Mouse (Mus musculus): ENCODE data around the gene Washc1.
"Not testable (repeated sequence)": the region's sequence is repeated elsewhere in the genome, so short reads cannot be mapped to it uniquely, and the experiment has no call there.

Gene Washc1

DNA sequence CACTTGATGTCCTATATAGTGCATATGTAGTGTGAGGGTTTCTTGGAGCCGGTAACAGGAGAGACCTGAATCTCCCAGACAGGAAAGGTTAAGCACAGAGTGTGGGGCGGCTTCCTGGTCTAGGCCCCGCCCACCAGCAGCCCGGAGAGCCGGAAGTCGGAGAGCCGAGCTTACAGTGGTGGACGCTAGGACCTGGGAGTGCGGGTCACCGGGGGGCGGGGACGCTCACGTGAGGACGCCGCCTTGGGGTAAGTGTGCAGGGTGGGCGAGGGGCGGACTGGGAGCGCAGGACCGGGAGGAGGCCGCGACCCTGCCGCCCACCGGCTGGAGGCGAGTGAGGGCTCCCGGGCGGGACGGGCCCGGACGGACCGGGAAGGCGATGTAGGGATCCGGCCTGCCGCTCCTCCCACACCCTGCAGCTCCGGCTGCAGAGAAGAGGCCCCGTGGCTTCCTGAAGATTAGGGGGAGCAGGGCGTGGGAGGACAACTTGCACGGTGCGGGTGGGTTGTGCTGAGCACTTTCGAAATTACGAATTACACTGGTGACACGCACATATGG lies at the start of gene Washc1:
Gene Washc1 (plus strand): TSS at position 144 of the 558 bp plus-strand sequence.
- peak; percentile 90 for DNase-seq (ENCODE audit: low spot score)

DNA sequence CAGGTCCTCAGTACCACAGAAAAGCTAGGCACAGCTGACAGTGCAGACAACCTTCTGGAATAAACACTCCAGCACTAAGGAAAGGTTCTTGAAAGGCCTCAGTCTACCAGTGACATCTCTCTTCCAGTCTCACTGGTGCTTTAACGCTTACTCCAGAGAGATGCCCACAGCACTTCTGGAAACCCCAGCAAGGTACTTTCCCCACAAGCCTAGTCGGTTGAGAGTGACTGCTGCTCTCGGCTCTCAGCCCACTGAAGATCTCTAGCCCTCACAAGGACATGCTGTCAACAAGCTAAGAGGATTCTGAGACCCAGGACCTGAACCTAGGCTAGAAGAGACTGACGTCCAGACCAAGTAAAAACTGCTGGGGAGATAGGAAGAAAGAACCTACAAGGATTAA lies 46.2 kb upstream of the Washc1 start:
- DNase-seq (ENCODE audit: low spot score): no peak

DNA sequence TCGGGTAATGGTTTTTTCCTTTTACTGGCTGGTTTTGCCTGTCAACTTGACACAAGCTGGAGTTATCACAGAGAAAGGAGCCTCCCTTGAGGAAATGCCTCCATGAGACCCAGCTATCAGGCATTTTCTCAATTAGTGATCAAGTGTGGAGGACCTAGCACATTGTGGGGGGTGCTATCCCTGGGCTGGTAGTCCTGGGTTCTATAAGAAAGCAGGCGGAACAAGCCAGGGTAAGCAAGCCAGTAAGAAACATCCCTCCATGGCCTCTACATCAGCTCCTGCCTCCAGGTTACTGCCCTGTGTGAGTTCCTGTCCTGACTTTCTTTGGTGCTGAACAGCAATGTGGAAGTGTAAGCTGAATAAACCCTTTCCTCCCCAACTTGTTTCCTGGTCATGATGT lies 42.3 kb upstream of the Washc1 start:
- not testable (repeated sequence) for DNase-seq (ENCODE audit: low spot score)

DNA sequence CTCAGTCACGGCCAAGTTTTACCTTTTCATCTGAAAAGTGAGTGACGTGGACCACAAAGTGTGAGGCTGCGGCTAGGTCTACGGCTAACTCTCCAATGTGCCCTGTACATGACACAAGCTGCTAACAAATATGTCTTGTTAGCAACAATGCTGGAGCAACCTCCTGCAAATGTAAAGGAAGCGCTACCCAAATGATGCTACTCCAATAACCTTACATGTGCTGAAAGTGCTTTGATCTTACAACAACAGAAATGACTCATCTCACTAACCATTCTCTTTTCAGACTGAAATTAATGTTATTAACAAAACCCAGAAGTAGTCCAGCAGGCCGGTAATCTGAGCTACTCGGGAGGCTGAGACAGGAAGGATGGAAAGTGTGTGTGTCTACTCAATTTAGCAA lies 37.4 kb upstream of the Washc1 start:
- no peak for DNase-seq (ENCODE audit: low spot score)

DNA sequence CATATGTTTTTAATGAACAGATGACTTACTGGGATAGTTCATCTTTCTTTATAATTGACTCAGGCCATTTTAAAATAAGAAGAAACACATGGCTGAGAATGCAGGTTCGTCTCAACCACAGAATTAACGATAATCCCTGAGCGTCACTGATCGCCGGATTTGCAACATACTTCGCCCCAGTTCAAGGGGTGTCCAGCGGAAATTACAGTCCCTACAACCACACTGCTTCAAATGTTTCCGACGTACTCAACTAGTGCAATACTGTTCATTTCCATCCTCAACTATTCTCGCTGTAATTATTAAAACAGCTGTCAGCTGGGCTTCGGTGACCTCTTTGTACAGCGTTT lies 35.5 kb upstream of the Washc1 start:
- no peak for DNase-seq (ENCODE audit: low spot score)

DNA sequence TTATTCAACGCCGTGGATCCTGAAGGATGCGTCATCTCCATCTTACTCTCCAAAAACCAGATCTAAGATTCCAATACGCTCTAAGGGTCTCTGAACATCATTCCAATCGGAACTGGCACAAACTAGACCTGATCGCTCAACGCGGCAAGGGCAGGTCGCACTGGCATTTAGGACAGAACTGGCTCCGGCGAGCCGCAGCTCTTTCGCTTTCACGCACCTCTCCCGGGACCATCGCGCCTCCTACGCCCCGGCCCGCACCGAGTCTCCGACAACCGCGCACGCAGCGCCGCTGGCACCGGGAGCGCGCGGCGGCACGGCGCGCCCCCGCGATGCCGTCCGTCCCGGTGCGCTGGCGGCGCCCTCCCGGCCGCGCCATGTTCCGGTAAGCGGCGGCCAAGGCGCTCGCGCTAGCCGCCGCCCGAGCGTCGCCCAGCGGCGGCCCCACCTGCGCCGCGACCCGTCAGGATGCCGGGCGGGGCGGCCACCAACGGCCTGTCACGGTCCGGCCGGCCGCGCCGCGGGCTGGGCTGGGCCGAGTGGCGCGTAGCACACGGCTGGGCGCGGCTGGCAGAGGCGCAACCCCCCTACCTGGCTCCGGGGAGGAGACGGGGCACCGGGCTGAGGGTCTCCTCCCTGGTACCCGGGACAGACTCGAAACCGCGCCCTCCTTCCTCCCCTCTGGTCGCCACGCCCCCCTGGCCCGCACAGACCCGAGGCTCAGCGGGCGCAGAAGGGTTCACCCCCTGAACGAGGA lies 35.0 kb upstream of the Washc1 start:
- peak; percentile 51 for DNase-seq (ENCODE audit: low spot score)

DNA sequence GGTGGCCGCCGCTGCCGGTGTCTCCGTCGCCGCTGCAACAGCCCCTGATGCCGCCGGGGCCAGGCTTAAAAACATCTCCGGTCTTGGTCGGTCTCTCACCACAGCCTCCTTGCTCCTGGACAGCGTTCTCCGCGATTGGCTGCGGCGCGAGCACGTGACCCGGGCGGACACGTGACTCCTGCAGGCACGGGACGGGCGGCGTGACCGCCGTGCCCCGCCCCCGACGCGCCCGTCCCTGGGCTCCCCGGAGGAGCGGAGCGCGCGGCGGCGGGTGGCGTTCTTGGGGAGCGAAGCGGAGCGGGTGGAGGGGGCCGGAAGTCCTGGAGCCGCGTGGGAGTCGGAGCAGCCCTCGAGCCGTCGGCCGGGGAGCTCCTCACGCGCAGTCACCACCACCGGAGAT lies 34.4 kb upstream of the Washc1 start, which contains the start of gene Ankrd12:
Gene Ankrd12 (minus strand): TSS at position 156 of the 400 bp plus-strand sequence.
- DNase-seq (ENCODE audit: low spot score): peak; percentile 96

DNA sequence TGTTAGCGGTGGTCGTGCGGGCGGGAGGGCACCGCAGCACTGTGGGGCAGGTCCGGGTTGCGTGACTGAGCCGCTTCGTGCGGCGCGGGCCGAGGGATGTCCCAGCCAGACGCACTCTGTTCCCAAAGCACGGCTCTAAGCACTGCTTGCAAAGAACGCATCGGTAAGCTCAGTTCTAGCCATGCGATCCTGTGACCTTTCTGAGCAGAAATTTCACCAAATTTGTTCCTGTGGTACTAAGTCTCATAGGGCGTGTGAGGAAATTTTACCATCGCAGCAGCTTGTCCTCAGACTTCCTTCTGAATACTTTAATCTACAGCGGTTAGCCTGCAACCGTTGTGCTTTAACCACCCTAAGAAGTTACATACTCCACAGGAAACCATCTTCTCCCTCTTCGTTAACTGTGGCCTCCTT lies 33.9 kb upstream of the Washc1 start:
- no peak for DNase-seq (ENCODE audit: low spot score)

DNA sequence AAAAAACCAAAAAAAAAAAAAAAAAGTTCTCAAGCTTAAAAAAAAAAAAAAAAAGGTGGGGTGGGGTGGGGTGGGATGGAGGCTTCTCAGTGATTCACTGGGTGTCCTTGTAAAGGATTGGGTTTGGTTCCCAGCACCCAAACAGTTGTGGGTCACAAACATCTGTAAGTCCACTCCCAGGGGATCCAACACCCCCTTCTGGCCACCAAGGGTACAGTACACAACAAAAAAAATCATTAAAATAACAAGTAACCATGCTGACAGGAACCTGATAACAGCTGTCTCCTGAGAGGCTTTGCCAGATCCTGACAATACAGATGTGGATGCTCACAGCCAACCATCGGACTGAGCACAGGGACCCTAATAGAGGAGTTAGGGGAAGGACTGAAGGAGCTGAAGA lies 26.9 kb upstream of the Washc1 start:
- DNase-seq (ENCODE audit: low spot score): no peak

DNA sequence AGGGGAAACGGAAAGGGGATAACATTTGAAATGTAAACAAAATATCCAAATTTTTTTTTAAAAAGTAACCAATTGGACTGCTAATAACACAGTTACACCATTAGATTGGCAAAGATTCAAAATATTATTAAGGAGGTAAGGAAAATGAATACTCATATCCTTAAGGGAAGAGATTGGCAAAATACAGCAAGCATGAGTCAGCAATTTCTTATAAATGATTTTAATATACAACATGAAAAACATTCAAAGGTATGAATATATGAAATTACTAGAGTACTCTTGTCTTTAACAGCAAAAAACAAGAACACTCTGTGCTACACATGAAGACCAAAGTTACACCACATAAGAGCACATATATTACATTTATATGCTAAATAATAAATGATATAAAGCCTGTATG lies 26.3 kb upstream of the Washc1 start:
- DNase-seq (ENCODE audit: low spot score): no peak

DNA sequence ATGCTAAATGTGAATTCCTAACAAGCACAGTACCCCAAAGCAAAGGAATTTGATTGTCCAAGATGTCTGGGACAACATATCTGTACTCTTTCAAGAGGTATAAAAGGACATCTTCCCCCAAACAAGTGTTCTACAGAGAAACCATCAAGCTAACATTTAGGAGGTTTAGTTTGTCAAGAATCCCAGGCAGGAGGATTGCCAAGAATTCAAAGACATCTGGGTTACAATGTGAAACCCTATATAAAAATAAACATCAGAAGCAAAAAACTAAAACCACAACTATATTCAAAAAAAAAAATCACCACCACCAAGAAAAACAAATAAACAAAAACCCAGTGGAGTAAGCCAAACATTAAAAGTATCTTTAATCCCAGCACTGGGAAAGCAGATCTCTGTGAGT lies 21.1 kb upstream of the Washc1 start:
- DNase-seq (ENCODE audit: low spot score): no peak

DNA sequence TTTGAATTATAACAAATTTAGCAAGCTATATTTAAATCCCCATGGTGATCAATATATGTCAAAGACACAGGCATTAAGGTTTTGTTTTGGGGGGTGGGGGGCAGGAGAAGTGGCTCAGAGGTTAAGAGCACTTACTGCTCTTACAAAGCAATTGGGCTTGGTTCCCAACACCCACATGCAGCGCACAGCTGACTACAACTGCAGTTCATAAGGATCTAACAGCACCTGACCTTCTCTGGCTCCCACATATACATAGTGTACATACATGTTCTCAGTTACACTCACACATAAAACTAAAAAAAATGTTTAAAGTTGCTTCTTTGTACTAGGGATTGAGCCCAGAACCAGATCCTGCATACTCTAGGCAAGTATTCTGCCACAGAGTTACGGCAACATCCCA lies 20.0 kb upstream of the Washc1 start:
- no peak for DNase-seq (ENCODE audit: low spot score)

DNA sequence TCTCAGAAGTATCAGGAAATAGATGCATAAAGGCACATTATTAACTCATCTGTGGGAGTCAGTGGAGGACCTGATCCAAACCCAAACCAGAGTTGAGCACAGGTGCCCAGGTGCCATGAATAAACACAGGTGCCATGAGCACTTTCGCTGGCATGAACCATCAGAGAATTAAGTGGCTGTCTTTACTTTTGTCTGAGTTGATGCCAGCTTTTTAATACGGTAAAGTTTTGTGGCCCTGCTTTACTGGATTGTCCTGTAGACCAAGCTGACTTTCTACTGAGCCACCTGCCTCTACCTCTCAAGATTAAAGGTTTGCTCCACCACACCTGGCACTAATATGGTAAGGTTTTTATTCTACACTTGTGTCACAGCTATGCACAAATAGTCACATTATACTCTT lies 19.3 kb upstream of the Washc1 start:
- no peak for DNase-seq (ENCODE audit: low spot score)

DNA sequence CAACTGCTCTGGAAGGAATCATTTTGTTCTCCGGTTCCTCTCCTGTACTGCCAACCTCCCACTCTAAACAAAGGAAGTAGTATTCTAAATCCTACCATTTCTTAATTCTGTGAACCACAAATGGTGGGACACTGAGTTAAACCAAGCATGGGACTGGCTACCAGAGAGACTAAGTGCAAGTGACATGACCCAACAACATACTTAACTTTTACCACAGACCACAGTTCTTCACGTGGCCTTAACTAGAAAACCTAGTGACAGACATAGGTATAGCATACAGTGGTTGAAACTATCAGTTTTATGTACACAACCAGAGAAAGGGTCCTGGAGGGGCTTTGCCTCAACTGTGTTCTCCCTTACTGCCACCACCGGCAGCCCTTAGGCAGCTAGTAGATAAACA lies 18.7 kb upstream of the Washc1 start:
- no peak for DNase-seq (ENCODE audit: low spot score)

DNA sequence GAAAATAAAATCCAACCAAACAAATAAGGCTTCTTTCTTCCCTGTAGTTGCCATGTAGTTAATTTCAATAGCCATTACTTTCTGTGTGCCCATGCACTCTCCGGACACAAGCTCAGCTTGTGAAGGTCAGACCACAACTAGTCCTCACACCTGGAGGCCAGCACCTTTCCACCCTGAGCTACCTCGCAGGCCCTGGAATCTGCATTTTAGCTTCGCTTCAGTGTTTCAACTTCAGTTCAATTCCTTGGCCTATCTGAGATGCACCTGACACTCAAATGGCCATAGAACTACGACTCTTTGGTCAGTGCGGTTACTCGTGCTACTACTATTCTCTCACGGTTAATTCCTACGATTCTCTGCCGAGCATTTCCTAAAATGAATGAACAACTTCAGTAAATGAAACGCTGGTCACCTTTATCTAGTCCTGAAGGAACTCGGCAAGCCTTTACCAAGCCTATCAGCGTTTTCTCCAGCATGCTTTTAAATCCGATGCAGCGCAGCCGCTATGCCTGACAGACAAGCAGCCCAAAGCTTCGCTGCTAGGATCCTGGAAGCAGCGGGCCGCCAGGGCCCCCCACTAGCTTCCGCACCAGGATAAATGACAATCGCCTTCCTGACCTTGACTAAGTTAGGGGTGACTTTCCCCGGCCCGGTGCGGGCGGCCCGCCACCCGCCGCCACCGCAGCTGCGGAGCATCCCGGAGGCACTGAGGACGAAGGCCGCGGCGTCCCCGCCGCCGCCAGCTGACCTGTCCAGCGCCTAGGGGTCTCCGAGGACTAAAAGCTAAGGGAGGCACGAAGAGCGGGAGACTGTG lies 10.6 kb upstream of the Washc1 start:
- DNase-seq (ENCODE audit: low spot score): no peak

DNA sequence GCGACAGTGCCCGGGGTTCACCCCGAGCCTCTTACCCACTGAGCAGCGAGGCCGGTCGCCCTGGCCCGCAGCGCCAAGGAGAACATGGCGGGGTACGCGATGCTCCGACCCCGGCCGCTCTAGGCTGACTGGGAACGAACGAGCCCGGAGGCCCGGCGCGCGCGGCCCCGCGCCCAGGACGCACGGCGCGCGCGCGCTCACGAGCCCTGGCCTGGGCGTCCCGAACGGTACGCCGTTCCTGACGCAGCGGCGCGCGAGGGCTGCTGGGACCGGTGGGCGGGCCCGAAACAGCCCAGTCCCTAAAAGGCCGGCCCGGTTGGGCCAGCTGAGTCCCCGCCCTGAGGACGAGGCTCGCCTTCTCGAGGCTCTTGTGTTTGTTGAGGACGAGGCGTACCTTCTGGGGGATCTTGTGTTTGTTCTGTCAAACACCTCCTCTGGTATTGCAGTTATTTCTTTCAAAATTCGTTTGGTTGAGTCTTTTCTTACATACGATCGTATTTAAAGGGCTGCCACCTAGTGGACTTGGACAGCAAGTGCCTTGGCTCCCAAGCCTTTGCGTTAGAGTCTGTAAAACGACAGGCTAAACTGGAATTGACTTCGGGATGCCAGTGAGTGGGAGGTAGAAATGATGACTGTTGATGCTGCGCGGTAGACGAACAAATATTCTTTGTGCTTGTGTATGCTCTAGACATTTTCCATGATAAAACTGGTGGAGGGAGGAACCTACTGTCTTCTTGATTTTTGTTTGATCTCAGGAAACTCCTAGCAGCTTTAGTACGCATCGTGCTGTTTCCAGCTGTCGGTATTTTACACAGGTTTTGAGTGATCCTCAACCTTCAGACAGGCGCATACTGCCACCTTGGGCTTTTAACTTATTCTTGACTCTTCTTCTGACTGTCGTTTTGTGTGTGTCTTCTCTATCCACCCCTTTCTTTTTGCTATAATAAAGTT lies 9.7 kb upstream of the Washc1 start, which contains the start of gene Ndufv2:
Gene Ndufv2 (minus strand): TSS at position 180 of the 951 bp plus-strand sequence.
- peak; percentile 92 for DNase-seq (ENCODE audit: low spot score)

DNA sequence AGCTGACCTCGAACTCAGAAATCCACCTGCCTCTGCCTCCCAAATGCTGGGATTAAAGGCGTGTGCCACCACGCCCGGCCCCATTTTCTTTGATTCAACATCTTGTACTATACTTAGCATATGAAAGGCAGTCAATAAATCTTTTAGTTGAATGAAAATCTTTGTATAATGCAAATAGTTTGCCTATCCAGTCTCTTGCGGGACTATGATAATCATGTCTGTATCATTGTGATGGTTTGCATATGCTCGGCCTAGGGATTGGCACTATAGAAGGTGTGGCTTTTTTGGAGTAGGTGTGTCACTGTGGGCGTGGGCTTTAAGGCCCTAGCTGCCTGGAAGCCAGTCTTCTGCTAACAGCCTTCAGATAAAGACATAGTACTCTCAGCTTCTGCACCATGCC lies 7.3 kb upstream of the Washc1 start:
- no peak for DNase-seq (ENCODE audit: low spot score)

DNA sequence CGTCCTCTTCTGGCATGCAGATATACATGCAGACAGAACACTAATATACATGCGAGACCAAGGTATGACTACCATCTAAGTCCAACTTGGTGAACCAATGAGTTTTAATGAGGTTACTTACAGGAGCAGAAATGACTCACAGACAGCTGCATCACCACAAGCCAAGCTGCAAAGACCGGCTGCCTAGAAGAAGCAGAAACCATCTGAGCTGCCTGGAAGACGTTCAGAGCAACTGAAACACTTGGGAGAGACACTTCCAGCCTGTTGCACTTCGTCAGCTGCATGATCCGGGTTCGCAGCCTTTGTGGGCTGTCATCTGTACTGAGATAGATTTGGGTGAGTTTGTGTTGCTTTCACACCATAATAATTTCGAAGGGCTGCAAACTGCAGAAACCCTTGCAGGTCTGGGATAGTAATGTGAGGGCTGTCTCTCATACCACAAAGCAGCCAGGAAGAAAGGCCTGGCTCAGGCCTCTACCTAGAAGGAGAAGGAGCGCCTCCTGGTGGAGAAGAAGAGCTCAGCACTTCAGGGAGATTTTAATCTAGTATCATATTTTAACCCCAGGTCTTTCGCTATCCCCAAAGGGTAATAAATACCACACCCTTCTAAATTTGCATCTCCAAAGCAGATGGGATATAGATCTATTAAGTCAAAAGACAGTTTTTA lies 4.6 kb upstream of the Washc1 start:
- no peak for DNase-seq (ENCODE audit: low spot score)

DNA sequence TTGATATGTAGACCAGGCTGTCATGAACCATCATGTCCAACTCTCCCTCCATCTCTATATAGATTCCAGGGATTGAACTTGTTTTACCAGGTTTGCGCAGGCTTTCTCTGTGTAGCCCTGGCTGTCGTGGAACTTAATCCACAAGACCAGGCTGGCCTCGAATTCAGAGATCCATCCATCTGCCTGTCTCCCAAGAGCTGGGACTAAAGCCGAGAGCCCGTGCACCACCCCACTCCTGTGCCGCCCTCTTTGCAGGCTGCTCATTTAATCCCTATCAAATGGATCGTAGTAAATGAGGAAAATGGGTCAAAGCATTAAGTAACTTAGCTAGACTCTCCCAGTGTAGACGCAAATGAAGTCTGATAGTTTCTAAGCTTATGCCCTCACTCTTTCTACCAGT lies 3.9 kb upstream of the Washc1 start:
- DNase-seq (ENCODE audit: low spot score): no peak

DNA sequence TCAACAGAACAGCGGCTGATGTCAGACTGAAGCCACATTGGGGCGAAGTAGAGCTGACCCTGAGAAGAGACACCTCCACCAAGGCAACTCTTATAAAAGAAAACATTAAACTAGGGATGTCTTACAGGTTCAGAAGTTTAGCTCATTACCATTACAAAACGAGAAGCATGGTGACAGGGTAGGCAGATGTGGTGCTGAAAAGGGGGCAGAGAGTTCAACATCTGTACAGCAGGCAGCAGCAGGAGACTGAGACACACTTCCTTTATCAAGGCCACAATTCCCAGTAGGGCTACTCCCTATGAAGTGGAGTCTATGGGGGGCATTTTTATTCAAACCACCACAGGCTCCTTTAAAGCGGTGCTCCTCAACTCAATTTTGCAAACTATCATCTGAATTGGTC lies 3.1 kb upstream of the Washc1 start:
- DNase-seq (ENCODE audit: low spot score): no peak

DNA sequence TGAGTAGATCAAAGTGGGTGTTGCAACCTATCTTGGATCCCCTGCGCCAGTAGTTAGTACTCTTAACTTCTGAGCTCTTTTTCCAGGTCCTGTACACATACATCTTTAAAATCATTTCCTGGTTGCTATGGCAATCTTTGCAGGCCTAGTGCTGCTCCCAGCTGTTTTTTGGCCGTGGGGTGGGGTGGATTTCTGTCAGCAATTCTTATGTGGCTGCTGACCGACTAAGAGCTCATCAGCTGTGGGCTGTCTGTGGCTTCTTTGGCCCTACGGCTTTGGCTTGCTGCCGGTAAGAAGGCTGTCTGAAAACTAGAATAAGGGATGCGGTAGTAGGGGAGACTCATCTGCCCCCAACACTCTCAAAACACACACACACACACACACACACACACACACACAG lies 599 bp upstream of the Washc1 start:
- DNase-seq (ENCODE audit: low spot score): no peak

All from testis, postnatal 14 days (tissue).